Mouse (Mus musculus): Measurements from ENCODE around the gene Ophn1. TPM values are rescaled to one million over a fixed set of nuclear protein-coding genes. Genes with fewer than 3 reads are reported as not detected.

Ophn1 gene
- polyA plus RNA-seq, 1 experiment: 23.9 TPM

- Histone ChIP-seq H3K4me1 (peaks cover 27% of the 10 kb centered on the region), H3K9me3 (no peaks in the 10 kb centered on the region), H3K27me3 (replicated peaks) (peaks cover 4% of the 10 kb centered on the region), H3K36me3 (replicated peaks; ENCODE audit: low read length) (peaks cover 34% of the 10 kb centered on the region), H3K4me3 (replicated peaks) (no peak overlapping the region)
- TF ChIP-seq FLI1 (IDR thresholded peaks at IDR 0.05; ENCODE audit: low read length): no peak
- TF ChIP-seq GATA1 (IDR thresholded peaks at IDR 0.05; ENCODE audit: borderline replicate concordance, low read length): no peak
Observed at GRCm38 (mm10) chrX:98881983-98882382, 8.8 kb downstream of the Ophn1 start.

GRCm38 (mm10) chrX:98881085-98881484 lies 9.7 kb downstream of the Ophn1 start:
- peaks cover 36% of the 10 kb centered on the region for H3K36me3 ChIP-seq (replicated peaks; ENCODE audit: low read length)
- TF ChIP-seq GATA1 (IDR thresholded peaks at IDR 0.05; ENCODE audit: borderline replicate concordance, low read length) (no peak), FLI1 (IDR thresholded peaks at IDR 0.05; ENCODE audit: low read length) (no peak)
- H3K4me3 ChIP-seq (replicated peaks): no peak overlapping the region
- H3K4me1 ChIP-seq: peaks cover 27% of the 10 kb centered on the region
- no peaks in the 10 kb centered on the region for H3K9me3 ChIP-seq
- peaks cover 4% of the 10 kb centered on the region for H3K27me3 ChIP-seq (replicated peaks)

- Histone ChIP-seq H3K4me3 (replicated peaks) (no peak overlapping the region), H3K9me3 (no peaks in the 10 kb centered on the region), H3K27me3 (replicated peaks) (peaks cover 4% of the 10 kb centered on the region), H3K4me1 (peaks cover 29% of the 10 kb centered on the region), H3K36me3 (replicated peaks; ENCODE audit: low read length) (peaks cover 38% of the 10 kb centered on the region)
- TF ChIP-seq GATA1 (IDR thresholded peaks at IDR 0.05; ENCODE audit: borderline replicate concordance, low read length): no peak
- no peak for TF ChIP-seq FLI1 (IDR thresholded peaks at IDR 0.05; ENCODE audit: low read length)
Observed at GRCm38 (mm10) chrX:98880314-98880713, 10.5 kb downstream of the Ophn1 start.

- Histone ChIP-seq H3K27me3 (replicated peaks) (peaks cover 11% of the 10 kb centered on the region), H3K4me3 (replicated peaks) (no peak overlapping the region), H3K4me1 (peaks cover 51% of the 10 kb centered on the region), H3K9me3 (no peaks in the 10 kb centered on the region), H3K36me3 (replicated peaks; ENCODE audit: low read length) (peaks cover 29% of the 10 kb centered on the region)
- TF ChIP-seq FLI1 (IDR thresholded peaks at IDR 0.05; ENCODE audit: low read length): no peak
- no peak for TF ChIP-seq GATA1 (IDR thresholded peaks at IDR 0.05; ENCODE audit: borderline replicate concordance, low read length)
Observed at GRCm38 (mm10) chrX:98875144-98875543, 15.7 kb downstream of the Ophn1 start.

- H3K36me3 ChIP-seq (replicated peaks; ENCODE audit: low read length): peaks cover 22% of the 10 kb centered on the region
- no peak overlapping the region for H3K4me3 ChIP-seq (replicated peaks)
- H3K27me3 ChIP-seq (replicated peaks): peaks cover 12% of the 10 kb centered on the region
- H3K9me3 ChIP-seq: no peaks in the 10 kb centered on the region
- H3K4me1 ChIP-seq: peaks cover 53% of the 10 kb centered on the region
- TF ChIP-seq GATA1 (IDR thresholded peaks at IDR 0.05; ENCODE audit: borderline replicate concordance, low read length): no peak
- no peak for TF ChIP-seq FLI1 (IDR thresholded peaks at IDR 0.05; ENCODE audit: low read length)
Observed at GRCm38 (mm10) chrX:98874086-98874485, 16.7 kb downstream of the Ophn1 start.

GRCm38 (mm10) chrX:98872064-98872463 lies 18.8 kb downstream of the Ophn1 start:
- no peak for TF ChIP-seq FLI1 (IDR thresholded peaks at IDR 0.05; ENCODE audit: low read length)
- no peak for TF ChIP-seq GATA1 (IDR thresholded peaks at IDR 0.05; ENCODE audit: borderline replicate concordance, low read length)
- Histone ChIP-seq H3K9me3 (no peaks in the 10 kb centered on the region), H3K4me1 (peaks cover 69% of the 10 kb centered on the region), H3K4me3 (replicated peaks) (no peak overlapping the region), H3K27me3 (replicated peaks) (peaks cover 13% of the 10 kb centered on the region), H3K36me3 (replicated peaks; ENCODE audit: low read length) (peaks cover 21% of the 10 kb centered on the region)

GRCm38 (mm10) chrX:98870541-98870940 lies 20.3 kb downstream of the Ophn1 start:
- TF ChIP-seq GATA1 (IDR thresholded peaks at IDR 0.05; ENCODE audit: borderline replicate concordance, low read length): no peak
- TF ChIP-seq FLI1 (IDR thresholded peaks at IDR 0.05; ENCODE audit: low read length): no peak
- no peaks in the 10 kb centered on the region for H3K9me3 ChIP-seq

GRCm38 (mm10) chrX:98869735-98870134 lies 21.1 kb downstream of the Ophn1 start:
- Histone ChIP-seq H3K36me3 (replicated peaks; ENCODE audit: low read length) (peaks cover 13% of the 10 kb centered on the region), H3K4me3 (replicated peaks) (no peak overlapping the region), H3K9me3 (no peaks in the 10 kb centered on the region), H3K27me3 (replicated peaks) (peaks cover 13% of the 10 kb centered on the region), H3K4me1 (peaks cover 73% of the 10 kb centered on the region)
- TF ChIP-seq FLI1 (IDR thresholded peaks at IDR 0.05; ENCODE audit: low read length) (no peak), GATA1 (IDR thresholded peaks at IDR 0.05; ENCODE audit: borderline replicate concordance, low read length) (no peak)

More at GRCm38 (mm10) chrX:98870541-98870940, 20.3 kb downstream of the Ophn1 start:
- Histone ChIP-seq H3K4me3 (replicated peaks) (no peak overlapping the region), H3K4me1 (peaks cover 81% of the 10 kb centered on the region), H3K27me3 (replicated peaks) (peaks cover 16% of the 10 kb centered on the region), H3K36me3 (replicated peaks; ENCODE audit: low read length) (peaks cover 19% of the 10 kb centered on the region)

GRCm38 (mm10) chrX:98869165-98869564 lies 21.7 kb downstream of the Ophn1 start:
- peaks cover 9% of the 10 kb centered on the region for H3K36me3 ChIP-seq (replicated peaks; ENCODE audit: low read length)
- peak overlapping the region; percentile 18 for H3K4me3 ChIP-seq (replicated peaks)
- H3K27me3 ChIP-seq (replicated peaks): peaks cover 11% of the 10 kb centered on the region
- peaks cover 67% of the 10 kb centered on the region for H3K4me1 ChIP-seq
- H3K9me3 ChIP-seq: no peaks in the 10 kb centered on the region
- TF ChIP-seq GATA1 (IDR thresholded peaks at IDR 0.05; ENCODE audit: borderline replicate concordance, low read length) (no peak), FLI1 (IDR thresholded peaks at IDR 0.05; ENCODE audit: low read length) (no peak)

- peaks cover 40% of the 10 kb centered on the region for H3K4me1 ChIP-seq
- H3K36me3 ChIP-seq (replicated peaks; ENCODE audit: low read length): peaks cover 24% of the 10 kb centered on the region
- H3K4me3 ChIP-seq (replicated peaks): peak overlapping the region; percentile 79
- H3K9me3 ChIP-seq: peaks cover 2% of the 10 kb centered on the region
- peaks cover 1% of the 10 kb centered on the region for H3K27me3 ChIP-seq (replicated peaks)
- no peak for TF ChIP-seq FLI1 (IDR thresholded peaks at IDR 0.05; ENCODE audit: low read length)
- TF ChIP-seq GATA1 (IDR thresholded peaks at IDR 0.05; ENCODE audit: borderline replicate concordance, low read length): no peak
Observed at GRCm38 (mm10) chrX:98860167-98860566, 30.7 kb downstream of the Ophn1 start.

- TF ChIP-seq FLI1 (IDR thresholded peaks at IDR 0.05; ENCODE audit: low read length): no peak
- TF ChIP-seq GATA1 (IDR thresholded peaks at IDR 0.05; ENCODE audit: borderline replicate concordance, low read length): no peak
- peaks cover 14% of the 10 kb centered on the region for H3K36me3 ChIP-seq (replicated peaks; ENCODE audit: low read length)
- no peaks in the 10 kb centered on the region for H3K9me3 ChIP-seq
Observed at GRCm38 (mm10) chrX:98856046-98856445, 34.8 kb downstream of the Ophn1 start.

More at GRCm38 (mm10) chrX:98856046-98856445, 34.8 kb downstream of the Ophn1 start:
- peaks cover 1% of the 10 kb centered on the region for H3K27me3 ChIP-seq (replicated peaks)
- H3K4me3 ChIP-seq (replicated peaks): no peak overlapping the region
- H3K4me1 ChIP-seq: peaks cover 24% of the 10 kb centered on the region
